Comparison of ENCODE assay signal across 11 mouse cellular contexts in the genomic region with DNA sequence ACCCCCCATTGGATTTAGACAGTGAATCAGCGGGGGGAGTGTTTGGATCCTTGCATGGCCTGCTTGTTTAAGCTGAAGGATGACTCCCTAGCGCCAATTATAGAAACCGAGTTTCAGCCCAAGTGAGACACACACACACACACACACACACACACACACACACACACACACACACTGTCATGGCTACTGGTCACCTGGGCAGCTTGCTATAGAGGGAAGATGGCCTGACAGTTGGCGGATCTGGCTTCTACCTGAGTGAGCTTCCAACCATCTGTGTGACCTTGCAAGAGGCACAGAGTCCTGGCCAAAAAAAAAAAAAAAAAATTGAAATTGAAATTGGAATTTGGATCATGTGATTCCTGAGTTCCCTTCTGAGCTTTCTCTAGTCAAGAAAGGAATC. TPM values are rescaled to one million over a fixed set of nuclear protein-coding genes. Genes with fewer than 3 reads are reported as not detected.
DNase-seq lines count a peak whose midpoint lies in the region.
"Had no signal": no experiment of that assay in that cellular context is flagged by ENCODE, and none has a peak within 500 bp of the region (broad histone marks: within the 10 kb centered on the region; RNA-seq: fewer than 3 reads in every experiment).

No protein-coding gene starts in this region.

- DNase-seq in cerebellum, adult 9-10 months: peak; percentile 19
- no peak for DNase-seq in cerebellum, postnatal 4 days (ENCODE audit: low spot score in 2 of 2)
- DNase-seq in cerebellum, adult 9-11 months: peak; percentile 27
- DNase-seq in cerebellum, postnatal 14 days: peak; percentile 77 to 81
- DNase-seq in gastrocnemius, adult 8-10 months (ENCODE audit: low spot score in 2 of 2): no peak
- DNase-seq in urinary bladder, postnatal 25 days (ENCODE audit: low spot score): no peak
- DNase-seq: adrenal gland, adult 2 months; adrenal gland, postnatal 14 days; gastrocnemius, postnatal 14 days; heart, adult 11 months; kidney, adult 2 months had no signal

RNA-seq across cellular contexts. Expression of gene Kctd3, which starts 55.1 kb away (rescaled TPM):
- total RNA-seq in gastrocnemius, adult 8-10 months (2022): 10 to 100 TPM; 11.6 to 14.1 (median 12.9) TPM

Comparison
In these comparisons a context has a peak if more than half of its experiments do, and no peak if none do; other contexts are left out.
1. DNase-seq: peak in cerebellum, adult 9-10 months (single experiment), cerebellum, adult 9-11 months (single experiment) and cerebellum, postnatal 14 days (2 of 2); none in cerebellum, postnatal 4 days (0 of 2), gastrocnemius, adult 8-10 months (0 of 2) and urinary bladder, postnatal 25 days (single experiment).